Mouse (Mus musculus): Measurements from ENCODE around the gene Trak2.
"Not testable (repeated sequence)": the region's sequence is repeated elsewhere in the genome, so short reads cannot be mapped to it uniquely, and the experiment has no call there.

The Trak2 gene

DNA sequence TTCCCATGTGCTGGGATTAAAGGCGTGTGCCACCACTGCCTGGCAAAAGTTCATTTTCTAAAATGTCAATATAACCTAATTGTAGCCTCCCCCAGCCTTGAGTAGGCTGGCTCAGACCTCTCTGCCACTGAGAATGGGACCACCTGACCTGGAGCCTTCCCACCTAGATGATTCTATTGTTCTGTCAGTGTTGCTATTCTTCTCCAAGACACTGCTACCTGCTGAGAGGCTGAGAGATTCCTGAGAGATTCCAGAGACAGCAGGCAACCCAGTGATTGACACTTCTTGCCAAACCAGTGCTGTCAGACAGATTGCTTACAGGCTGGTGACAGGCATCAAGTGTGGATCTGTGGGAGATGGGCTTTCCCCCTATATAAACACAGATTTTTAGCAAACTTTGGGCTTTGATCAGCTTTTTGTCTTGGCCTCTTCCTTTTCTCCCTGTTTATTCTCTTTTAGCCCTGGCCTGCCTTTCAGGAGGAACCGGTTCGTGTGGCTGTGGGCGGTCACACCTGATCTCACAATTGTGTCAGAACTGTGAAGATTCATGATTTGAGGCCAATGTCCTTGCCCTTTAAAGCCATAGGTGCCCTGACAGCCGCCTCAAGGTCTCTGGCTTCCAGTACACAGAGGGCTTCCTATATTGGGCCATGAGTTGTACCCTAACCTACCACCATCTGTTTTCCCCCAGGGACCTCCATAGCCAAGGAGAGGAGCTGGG is 83.2 kb downstream of the Trak2 start:
- no peak for DNase-seq (ENCODE audit: low spot score in 2 of 2)

DNA sequence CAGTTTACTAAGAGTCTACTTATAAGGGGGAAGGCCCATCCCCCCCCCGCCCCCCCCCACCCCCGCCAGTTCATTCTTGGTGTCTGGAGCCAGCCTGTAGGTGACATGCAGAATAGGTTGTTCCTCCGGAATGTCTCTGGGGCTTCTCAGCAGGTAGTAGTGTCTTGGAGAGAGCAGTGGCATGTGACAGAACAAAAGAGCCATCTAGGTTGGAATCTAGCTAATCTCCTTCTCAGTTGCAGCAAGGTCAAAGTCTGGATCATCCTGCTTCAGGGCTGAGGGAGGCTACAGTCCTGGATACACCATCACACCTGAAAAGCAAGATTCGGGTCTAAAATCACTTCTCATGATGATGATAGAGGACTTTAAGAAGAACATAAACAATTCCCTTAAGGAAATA is 87.6 kb downstream of the Trak2 start:
- no peak for DNase-seq (ENCODE audit: low spot score in 2 of 2)

DNA sequence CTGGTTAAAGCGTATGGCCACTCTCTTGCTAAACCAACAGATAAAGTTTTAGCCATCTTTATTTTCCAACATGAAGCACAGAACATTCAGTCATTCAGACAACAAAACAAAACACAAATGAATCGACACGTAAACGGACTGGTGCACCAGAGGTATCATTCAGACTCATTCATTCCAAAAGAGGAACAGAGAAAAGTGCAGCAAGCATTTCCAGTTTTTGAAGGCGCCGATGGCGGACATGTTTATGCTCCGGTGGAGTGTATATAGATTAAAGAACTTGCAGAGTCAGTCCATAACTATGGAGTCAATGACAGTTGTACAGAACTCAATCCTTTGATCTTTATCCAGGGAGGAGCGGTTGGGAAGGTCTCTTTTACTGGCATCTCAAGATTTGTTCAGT is 90.0 kb downstream of the Trak2 start:
- not testable (repeated sequence) for DNase-seq (ENCODE audit: low spot score in 2 of 2)

DNA sequence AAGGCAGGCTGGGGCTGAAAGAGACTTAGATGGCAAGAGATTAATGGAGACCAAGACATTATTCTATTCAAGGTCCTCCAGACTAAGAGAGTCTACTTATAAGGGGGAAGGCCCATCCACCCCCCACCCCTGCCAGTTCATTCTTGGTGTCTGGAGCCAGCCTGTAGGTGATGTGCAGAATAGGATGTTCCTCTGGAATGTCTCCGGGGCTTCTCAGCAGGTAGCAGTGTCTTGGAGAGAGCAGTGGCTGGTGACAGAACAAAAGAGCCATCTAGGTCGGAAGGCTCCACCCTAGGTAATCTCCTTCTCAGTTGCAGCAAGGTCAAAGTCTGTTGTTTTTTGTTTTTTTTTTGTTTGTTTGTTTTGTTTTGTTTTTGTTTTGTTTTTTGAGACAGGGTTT is 93.9 kb downstream of the Trak2 start:
- DNase-seq (ENCODE audit: low spot score in 2 of 2): not testable (repeated sequence)

GRCm38 (mm10) chr1:58876500-58876899 is 96.7 kb downstream of the Trak2 start:
- not testable (repeated sequence) for DNase-seq (ENCODE audit: low spot score in 2 of 2)

- not testable (repeated sequence) for DNase-seq (ENCODE audit: low spot score in 2 of 2)
Observed at GRCm38 (mm10) chr1:58860586-58860985, 112.6 kb downstream of the Trak2 start.

DNA sequence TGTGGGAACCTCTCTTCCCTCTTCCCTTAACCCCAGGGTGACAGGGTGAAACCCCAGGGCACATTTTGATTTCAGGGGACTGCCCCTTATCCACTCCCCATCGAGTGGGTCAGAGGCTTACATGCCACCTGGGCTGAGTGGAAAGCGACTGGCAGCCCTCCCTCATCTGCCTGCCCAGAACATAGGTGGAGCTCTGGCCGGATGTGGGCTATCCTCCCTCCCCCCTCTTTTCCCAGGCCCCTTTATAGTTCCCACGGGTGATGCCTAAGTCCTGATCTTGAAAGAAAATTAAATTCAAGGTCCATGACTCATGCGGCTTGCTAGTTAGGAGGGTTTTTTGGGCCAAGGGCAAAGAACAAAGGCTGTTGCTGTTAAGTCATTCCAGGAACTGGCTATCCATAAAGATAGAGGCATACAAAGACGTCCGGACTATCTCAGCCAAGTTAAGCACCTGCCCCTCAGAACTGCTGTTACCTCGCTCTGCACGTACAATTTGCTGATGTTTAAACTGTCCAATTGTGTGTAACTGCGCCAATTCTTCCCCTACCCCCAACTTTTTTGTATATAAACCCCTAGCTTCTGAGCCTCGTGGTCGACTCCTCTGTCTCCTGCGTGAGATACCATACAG is 113.4 kb downstream of the Trak2 start:
- not testable (repeated sequence) for DNase-seq (ENCODE audit: low spot score in 2 of 2)

DNA sequence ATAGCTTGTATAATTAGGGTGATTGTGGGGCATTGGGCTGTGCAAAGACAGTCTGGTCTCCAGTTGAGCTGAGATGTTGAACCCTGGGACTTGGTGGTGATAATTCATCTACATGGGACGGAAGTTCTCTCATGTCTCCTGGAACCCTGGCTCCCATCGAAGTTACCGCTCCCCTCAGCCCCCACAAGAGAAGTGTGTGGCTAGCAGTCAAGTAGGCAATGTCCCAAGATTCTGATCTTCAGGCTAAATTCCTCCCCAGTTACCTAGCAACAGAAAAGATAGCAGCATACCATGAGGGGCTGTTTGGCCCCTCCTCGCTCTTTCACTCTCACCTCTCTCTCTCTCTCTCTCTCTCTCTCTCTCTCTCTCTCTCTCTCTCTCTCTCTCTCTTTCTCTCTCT is 114.1 kb downstream of the Trak2 start:
- not testable (repeated sequence) for DNase-seq (ENCODE audit: low spot score in 2 of 2)

DNA sequence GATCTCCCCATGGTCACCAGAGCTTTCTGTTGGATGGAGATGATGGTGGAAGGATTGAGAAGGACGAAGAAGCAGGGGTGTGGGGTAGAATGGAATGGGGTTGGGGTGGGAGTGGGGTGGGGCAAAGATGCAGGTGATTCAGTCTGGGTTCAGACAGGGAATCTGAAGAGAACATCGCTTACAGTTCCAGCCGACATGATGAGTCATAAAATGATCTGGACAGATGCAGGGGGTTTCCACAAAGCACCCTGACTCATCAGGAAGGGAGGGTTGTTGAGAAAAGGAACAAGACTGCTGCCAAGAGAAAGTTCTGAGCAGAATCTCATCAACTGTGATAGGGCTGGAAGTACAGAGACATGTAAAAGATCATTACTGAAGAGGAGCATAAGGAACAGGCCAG is 116.4 kb downstream of the Trak2 start:
- not testable (repeated sequence) for DNase-seq (ENCODE audit: low spot score in 2 of 2)

Data from left cerebral cortex, adult 9 months (tissue).